Mouse (Mus musculus) liver, postnatal 0 days (tissue): ENCODE data around the gene Lemd2.

Experiments
- CTCF ChIP-seq: sonication (generic); IDR thresholded peaks from 2 replicates; pipeline ENCODE4 v1.5.1; 2016; ENCODE audit warnings: antibody characterized with exemption, low read depth
- EP300 ChIP-seq: IDR thresholded peaks from 2 replicates; pipeline ENCODE4 v1.6.1; 2016; ENCODE audit warnings: antibody characterized with exemption, low read depth, mild to moderate bottlenecking

DNA sequence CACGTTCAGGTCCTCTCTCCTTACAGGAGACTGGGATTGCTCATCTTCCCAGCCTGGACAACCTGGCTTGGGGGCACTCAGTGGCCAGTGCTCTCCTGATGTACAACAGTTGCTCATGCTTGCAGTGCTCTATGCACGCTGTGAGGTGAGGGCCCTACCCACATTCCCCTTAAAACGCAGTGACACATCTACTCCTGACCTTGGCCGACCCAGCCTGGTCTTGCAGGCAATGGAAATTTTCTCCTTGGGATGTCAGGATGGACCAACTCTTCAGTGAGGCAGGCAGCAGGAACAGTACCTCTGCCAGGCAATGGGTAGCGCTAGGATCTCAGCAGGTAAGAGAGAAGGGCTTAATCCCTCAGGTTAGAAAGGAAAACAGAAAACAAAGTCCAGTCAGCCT, 17.2 kb downstream of the Lemd2 start:
- TF ChIP-seq CTCF (no peak), EP300 (no peak)
